Mouse (Mus musculus) left cerebral cortex, postnatal 4 days (tissue): ENCODE data around the gene Sgk1. TPM values are rescaled to one million over a fixed set of nuclear protein-coding genes. Genes with fewer than 3 reads are reported as not detected.
A peak's percentile ranks its signal among the peaks of the same experiment; 100 is the strongest.
"Not testable (repeated sequence)": the region's sequence is repeated elsewhere in the genome, so short reads cannot be mapped to it uniquely, and the experiment has no call there.

Source experiments
- DNase-seq: peaks from one replicate; pipeline ENCODE4 v3.0.0-alpha.2; 2022
- intact Hi-C: fragments of 180-260 bp; cut with DNase I; formaldehyde crosslinking; loops from one replicate; pipeline ENCODE4 v1.15.1; 2025
- total RNA-seq, 2 experiments: library from RNA; stranded (reverse); gene quantifications; 2 replicates each; pipeline ENCODE4 v1.2.3; 2021

Gene Sgk1
- total RNA-seq, 2 experiments from 2014 or later = 70.3 to 86.9 TPM

- intact Hi-C loops = no loop called here
- DNase-seq = no peak
Measured at GRCm38 (mm10) chr10:21866504-21866903, 15.5 kb upstream of the Sgk1 start.

GRCm38 (mm10) chr10:21868221-21868620, 13.8 kb upstream of the Sgk1 start:
- DNase-seq = no peak
- intact Hi-C loops = no loop called here

GRCm38 (mm10) chr10:21868623-21869022, 13.4 kb upstream of the Sgk1 start:
- intact Hi-C loops = no loop called here
- peak; percentile 47 for DNase-seq

- intact Hi-C loops = loop anchor here (2.0 to 10.0 kb wide), 4 partner anchors 113 to 415 kb away; no protein-coding TSS in a partner anchor
- DNase-seq = no peak
Measured at GRCm38 (mm10) chr10:21881837-21882183, 174 bp upstream of the Sgk1 start.

GRCm38 (mm10) chr10:21883587-21883986, 1.6 kb downstream of the Sgk1 start:
- DNase-seq = peak; percentile 25
- intact Hi-C loops = loop anchor here (2.0 to 10.0 kb wide), 4 partner anchors 111 to 416 kb away; no protein-coding TSS in a partner anchor

- intact Hi-C loops = loop anchor here (5.0 to 10.0 kb wide), 3 partner anchors 120 to 417 kb away; no protein-coding TSS in a partner anchor
Measured at GRCm38 (mm10) chr10:21884534-21884933, 2.5 kb downstream of the Sgk1 start.

GRCm38 (mm10) chr10:21889141-21889765, 7.3 kb downstream of the Sgk1 start:
- no peak for DNase-seq
- intact Hi-C loops = loop anchor here (10.0 kb wide), 2 partner anchors 124 to 204 kb away; no protein-coding TSS in a partner anchor

More at GRCm38 (mm10) chr10:21884534-21884933, 2.5 kb downstream of the Sgk1 start:
- no peak for DNase-seq

- no peak for DNase-seq
- intact Hi-C loops = no loop called here
Measured at GRCm38 (mm10) chr10:21890293-21890692, 8.3 kb downstream of the Sgk1 start.

- peak; percentile 41 for DNase-seq
- intact Hi-C loops = no loop called here
Measured at GRCm38 (mm10) chr10:21891442-21891841, 9.5 kb downstream of the Sgk1 start.

- intact Hi-C loops = no loop called here
- no peak for DNase-seq
Measured at GRCm38 (mm10) chr10:21892104-21892503, 10.1 kb downstream of the Sgk1 start.

GRCm38 (mm10) chr10:21898417-21898816, 16.4 kb downstream of the Sgk1 start:
- DNase-seq = no peak
- intact Hi-C loops = no loop called here

GRCm38 (mm10) chr10:21898851-21899250, 16.9 kb downstream of the Sgk1 start:
- intact Hi-C loops, DNase-seq: not testable (repeated sequence)

GRCm38 (mm10) chr10:21899397-21899796, 17.4 kb downstream of the Sgk1 start:
- DNase-seq = no peak
- intact Hi-C loops = no loop called here

- intact Hi-C loops = no loop called here
- no peak for DNase-seq
Measured at GRCm38 (mm10) chr10:21902152-21903140, 20.5 kb downstream of the Sgk1 start.

GRCm38 (mm10) chr10:21904151-21904550, 22.2 kb downstream of the Sgk1 start:
- DNase-seq = no peak
- intact Hi-C loops = no loop called here

GRCm38 (mm10) chr10:21905616-21906015, 23.6 kb downstream of the Sgk1 start:
- DNase-seq = no peak
- intact Hi-C loops = no loop called here

- DNase-seq = no peak
- intact Hi-C loops = no loop called here
Measured at GRCm38 (mm10) chr10:21906894-21907446, 25.0 kb downstream of the Sgk1 start.

GRCm38 (mm10) chr10:21907784-21908183, 25.8 kb downstream of the Sgk1 start:
- DNase-seq = no peak
- intact Hi-C loops = no loop called here

- intact Hi-C loops = no loop called here
- DNase-seq = no peak
Measured at GRCm38 (mm10) chr10:21908686-21909085, 26.7 kb downstream of the Sgk1 start.

GRCm38 (mm10) chr10:21910334-21910733, 28.4 kb downstream of the Sgk1 start:
- intact Hi-C loops = no loop called here
- no peak for DNase-seq

- DNase-seq = no peak
Measured at GRCm38 (mm10) chr10:21911303-21911947, 29.4 kb downstream of the Sgk1 start.

More at GRCm38 (mm10) chr10:21911303-21911947, 29.4 kb downstream of the Sgk1 start:
- intact Hi-C loops = no loop called here
